Mouse (Mus musculus) T-helper 17 cell (primary cell): ENCODE results near the gene Fis1.
"Not testable (repeated sequence)": the region's sequence is repeated elsewhere in the genome, so short reads cannot be mapped to it uniquely, and the experiment has no call there.

Source experiments
- in situ Hi-C, 2 experiments: fragments of 300-600 bp; cut with MboI, MseI; formaldehyde crosslinking; loops; 1 replicate in 1 of 2; 2 replicates in 1 of 2; pipeline ENCODE4 v1.15.1; 2025; ENCODE audit warnings: high pct_unique_total_duplicates in 2 of 2

The Fis1 gene

GRCm38 (mm10) chr5:136940029-136940428 is 13.0 kb upstream of the Fis1 start:
- in situ Hi-C loops, result not testable (repeated sequence)

GRCm38 (mm10) chr5:136940845-136941560 is 12.1 kb upstream of the Fis1 start:
- in situ Hi-C loops, result no loop called here

- in situ Hi-C loops, result no loop called here
These were observed 10.3 kb upstream of the Fis1 start for GRCm38 (mm10) chr5:136942781-136943180.

- in situ Hi-C loops, result no loop called here
These were observed 9.7 kb upstream of the Fis1 start for GRCm38 (mm10) chr5:136943382-136943781.

GRCm38 (mm10) chr5:136945084-136945483 is 8.0 kb upstream of the Fis1 start:
- in situ Hi-C loops, result no loop called here

- in situ Hi-C loops, result no loop called here
These were observed 5.2 kb upstream of the Fis1 start for GRCm38 (mm10) chr5:136947874-136948273.

- in situ Hi-C loops, result not testable (repeated sequence)
These were observed 3.3 kb upstream of the Fis1 start for GRCm38 (mm10) chr5:136949551-136950336.

GRCm38 (mm10) chr5:136950521-136950920 is 2.6 kb upstream of the Fis1 start:
- in situ Hi-C loops, result no loop called here

- in situ Hi-C loops, result no loop called here
These were observed 922 bp upstream of the Fis1 start for GRCm38 (mm10) chr5:136952153-136952552.

GRCm38 (mm10) chr5:136953440-136953951 is 421 bp downstream of the Fis1 start:
- in situ Hi-C loops, result no loop called here

GRCm38 (mm10) chr5:136955622-136956021 is 2.5 kb downstream of the Fis1 start:
- in situ Hi-C loops, result no loop called here

GRCm38 (mm10) chr5:136957250-136957649 is 4.2 kb downstream of the Fis1 start:
- in situ Hi-C loops, result no loop called here

- in situ Hi-C loops, result no loop called here
These were observed 6.0 kb downstream of the Fis1 start for GRCm38 (mm10) chr5:136958991-136959605.

- in situ Hi-C loops, result loop anchor here in 1 of 2 experiments (10.0 kb wide), 1 partner anchor 1425 kb away; no protein-coding TSS in a partner anchor
These were observed 7.0 kb downstream of the Fis1 start for GRCm38 (mm10) chr5:136960053-136960452.

GRCm38 (mm10) chr5:136961334-136961982 is 8.4 kb downstream of the Fis1 start:
- in situ Hi-C loops, result loop anchor here in 1 of 2 experiments (10.0 kb wide), 1 partner anchor 1427 kb away; no protein-coding TSS in a partner anchor

GRCm38 (mm10) chr5:136961983-136962461 is 8.9 kb downstream of the Fis1 start:
- in situ Hi-C loops, result loop anchor here in 1 of 2 experiments (10.0 kb wide), 1 partner anchor 1427 kb away; no protein-coding TSS in a partner anchor

- in situ Hi-C loops, result loop anchor here in 1 of 2 experiments (10.0 kb wide), 1 partner anchor 1428 kb away; no protein-coding TSS in a partner anchor
These were observed 9.4 kb downstream of the Fis1 start for GRCm38 (mm10) chr5:136962501-136962900.

- in situ Hi-C loops, result loop anchor here in 1 of 2 experiments (10.0 kb wide), 1 partner anchor 1428 kb away; no protein-coding TSS in a partner anchor
These were observed 10.0 kb downstream of the Fis1 start for GRCm38 (mm10) chr5:136962966-136963540.

GRCm38 (mm10) chr5:136965210-136965609 is 12.1 kb downstream of the Fis1 start:
- in situ Hi-C loops, result loop anchor here in 1 of 2 experiments (10.0 kb wide), 1 partner anchor 1430 kb away; no protein-coding TSS in a partner anchor

- in situ Hi-C loops, result loop anchor here in 1 of 2 experiments (10.0 kb wide), 1 partner anchor 1431 kb away; no protein-coding TSS in a partner anchor
These were observed 12.6 kb downstream of the Fis1 start for GRCm38 (mm10) chr5:136965686-136966085.
